Mouse (Mus musculus): ENCODE measurements around the gene Hdhd5.

GRCm38 (mm10) chr6:120469268-120469667 is 61.9 kb downstream of the Hdhd5 start:
- no peak for TF ChIP-seq ZNF384 (IDR thresholded peaks at IDR 0.05; ENCODE audit: low read depth, low read length)
- TF ChIP-seq NRF1 (IDR thresholded peaks at IDR 0.05; ENCODE audit: insufficient read depth, low read depth, low read length, poor library complexity, severe bottlenecking): no peak
